10 mouse cellular contexts compared by ENCODE assay signal in the genomic region with DNA sequence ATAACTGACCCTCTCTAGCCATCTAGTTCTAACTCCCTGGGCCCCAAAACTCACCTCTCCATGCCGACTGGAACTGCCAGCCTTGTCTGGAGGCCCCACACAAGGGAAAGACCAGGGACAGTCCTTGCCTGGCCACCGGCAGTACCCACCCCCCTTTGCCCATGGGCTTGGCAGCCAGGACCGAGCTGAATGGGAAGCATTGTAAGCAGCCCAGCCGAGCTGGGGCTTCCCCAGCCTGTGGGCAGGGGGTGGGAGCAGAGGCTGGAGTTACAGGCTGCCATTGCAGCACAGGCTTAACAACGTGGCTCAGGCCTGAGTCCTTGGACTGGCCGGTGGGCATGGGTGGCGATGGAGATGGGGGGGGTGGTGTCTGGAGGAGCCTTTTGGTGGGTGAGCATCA. TPM values are rescaled to one million over a fixed set of nuclear protein-coding genes. Genes with fewer than 3 reads are reported as not detected.
A peak's percentile ranks its signal among the peaks of the same experiment; 100 is the strongest.
DNase-seq lines count a peak whose midpoint lies in the region; ATAC-seq lines count a peak whose summit lies in the region.
"Had no signal": no experiment of that assay in that cellular context is flagged by ENCODE, and none has a peak within 500 bp of the region (broad histone marks: within the 10 kb centered on the region; RNA-seq: fewer than 3 reads in every experiment).

A gene (minus strand): TSS at position 113 of the 400 bp plus-strand sequence.

- ATAC-seq in cerebellum, adult (ENCODE audit: insufficient number of reproducible peaks, low FRiP score, low TSS enrichment), result no peak
- no peak for ATAC-seq in activated CD4-positive, CD25-positive, alpha-beta regulatory T cell, adult 4 months
- ATAC-seq: intestine, embryonic 15.5 days had no signal

- intact Hi-C loops in left cerebral cortex, postnatal 10 days (cut with DNase I), result no loop called here

- peak; percentile 28 to 34 for DNase-seq in cerebellum, postnatal 14 days
- DNase-seq in right cerebral cortex, postnatal 10 days (ENCODE audit: low spot score in 2 of 2), result peak; percentile 82 to 84
- no peak for DNase-seq in right cerebral cortex, postnatal 25 days
- peak; percentile 39 to 72 for DNase-seq in left cerebral cortex, postnatal 10 days (ENCODE audit: extremely low spot score in 1 of 2, low spot score in 2 of 2)
- no peak for DNase-seq in heart, adult 8-10 months (ENCODE audit: low spot score)
- no peak for DNase-seq in thymus, postnatal 14 days
- DNase-seq: gastrocnemius, adult 2 months had no signal

RNA-seq across cellular contexts. Expression of the gene that starts here (rescaled TPM):
- 10 to 100 TPM; 20.6 to 25.4 TPM for total RNA-seq in left cerebral cortex, postnatal 10 days (2021)
- polyA plus RNA-seq in activated CD4-positive, CD25-positive, alpha-beta regulatory T cell, adult 4 months (2017; shearing (Covaris generic)), result under 1 TPM; 0.46 to 0.78 TPM
- 1 to 10 TPM in 3 of 4 experiments, under 1 TPM in 1; 0.66 to 2.6 (median 1.3) TPM for total RNA-seq in heart, adult 8-10 months (2022)

Comparison
In these comparisons a context has a peak if more than half of its experiments do, and no peak if none do; other contexts are left out.
1. RNA of the gene that starts here (total RNA-seq): 20.6 to 25.4 TPM in left cerebral cortex, postnatal 10 days; 0.66 to 2.6 TPM in heart, adult 8-10 months; every median in the first group is over 4 times any median in the second.
2. DNase-seq: peak in cerebellum, postnatal 14 days (2 of 2), right cerebral cortex, postnatal 10 days (2 of 2) and left cerebral cortex, postnatal 10 days (2 of 2); none in right cerebral cortex, postnatal 25 days (single experiment), heart, adult 8-10 months (single experiment) and thymus, postnatal 14 days (single experiment).